Mouse (Mus musculus) E14TG2a.4 (cell line): ENCODE measurements around the gene Tasp1.

Source experiments
- CTCF ChIP-seq: conservative IDR thresholded peaks from 2 replicates; pipeline ENCODE4 v1.5.1; 2014; ENCODE audit warnings: low read length
- POU5F1 ChIP-seq: IDR thresholded peaks from 2 replicates; pipeline ENCODE4 v1.6.1; 2014; ENCODE audit warnings: low read length, borderline replicate concordance

GRCm38 (mm10) chr2:139807887-139808286 is 258.7 kb downstream of the Tasp1 start:
- no peak for TF ChIP-seq CTCF
- no peak for TF ChIP-seq POU5F1
